Mouse (Mus musculus) lung, postnatal 14 days (tissue): Measurements from ENCODE around the gene Lef1.

Experiments
- DNase-seq: peaks from one replicate; pipeline ENCODE4 v3.0.0; 2021

Lef1 gene

DNA sequence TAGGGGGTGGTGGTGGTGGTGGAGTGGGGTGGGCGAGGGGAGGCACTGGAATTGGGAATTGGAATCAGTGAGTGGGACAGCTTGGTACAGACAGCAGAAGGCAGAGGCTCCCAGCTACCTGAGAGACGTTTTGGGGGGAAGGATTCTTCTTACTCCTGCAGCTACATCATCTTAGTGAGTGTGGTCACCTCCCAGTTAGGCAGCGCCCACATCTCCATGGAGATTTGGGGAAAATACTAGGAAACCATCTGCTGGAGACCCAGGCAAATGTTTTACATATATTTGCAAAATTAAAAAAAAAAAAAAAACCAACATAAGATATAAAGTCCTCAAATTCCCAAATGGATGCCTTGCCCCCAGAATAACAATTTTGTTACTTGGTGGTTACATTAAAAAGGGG is 88.7 kb downstream of the Lef1 start:
- no peak for DNase-seq

DNA sequence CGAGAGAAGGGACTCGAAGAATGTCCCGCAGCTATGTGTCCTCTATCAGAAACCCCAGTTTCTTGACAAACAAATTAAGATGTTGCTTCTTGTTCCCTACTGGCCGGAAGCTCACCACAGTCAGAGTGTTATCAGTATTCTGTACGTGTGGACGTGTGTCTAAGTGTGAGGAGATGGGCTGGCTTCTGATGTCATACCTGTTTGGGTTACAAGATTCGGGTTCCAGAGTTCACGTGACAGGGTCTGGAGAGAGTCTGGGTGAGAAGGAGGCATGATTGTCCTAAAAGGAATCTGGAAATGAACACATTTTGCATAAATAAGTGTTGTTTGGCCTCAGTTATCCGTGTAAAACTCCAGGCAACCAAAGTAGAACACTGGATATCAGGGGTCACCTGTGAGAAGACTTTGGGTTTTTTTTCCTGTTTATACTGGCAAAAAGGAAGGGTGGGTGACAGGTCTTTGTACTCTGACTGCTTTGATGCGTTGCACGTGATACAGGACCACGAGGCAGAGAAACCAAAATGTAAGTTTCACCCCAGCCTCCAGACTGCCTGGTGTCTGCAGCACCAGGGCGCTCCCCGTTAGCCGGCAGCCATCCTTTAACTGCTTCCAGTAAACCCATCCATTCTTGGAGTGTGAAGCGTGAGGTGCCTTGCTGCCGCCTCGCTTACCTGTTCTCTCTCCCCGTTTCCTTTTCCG is 89.5 kb downstream of the Lef1 start:
- no peak for DNase-seq

DNA sequence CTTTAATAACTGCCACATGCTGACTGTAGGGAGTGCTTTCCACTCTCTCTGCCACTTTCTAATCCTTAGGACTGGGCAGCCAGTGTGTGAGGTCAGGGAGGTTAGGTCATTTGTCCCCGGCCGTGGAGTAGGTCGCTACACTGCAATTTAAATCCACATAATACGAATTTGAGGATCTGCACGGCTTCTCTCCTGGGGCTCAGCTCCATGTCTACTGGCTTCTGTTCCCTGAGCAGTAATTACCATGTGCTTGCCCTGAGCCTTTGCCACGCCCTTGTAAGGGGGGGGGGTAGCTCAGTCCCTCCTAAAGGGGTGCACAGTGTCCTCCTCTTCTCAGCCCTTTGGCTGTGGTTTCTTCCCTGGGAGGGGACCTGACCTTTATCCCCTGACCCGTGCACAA is 92.0 kb downstream of the Lef1 start:
- DNase-seq: no peak

DNA sequence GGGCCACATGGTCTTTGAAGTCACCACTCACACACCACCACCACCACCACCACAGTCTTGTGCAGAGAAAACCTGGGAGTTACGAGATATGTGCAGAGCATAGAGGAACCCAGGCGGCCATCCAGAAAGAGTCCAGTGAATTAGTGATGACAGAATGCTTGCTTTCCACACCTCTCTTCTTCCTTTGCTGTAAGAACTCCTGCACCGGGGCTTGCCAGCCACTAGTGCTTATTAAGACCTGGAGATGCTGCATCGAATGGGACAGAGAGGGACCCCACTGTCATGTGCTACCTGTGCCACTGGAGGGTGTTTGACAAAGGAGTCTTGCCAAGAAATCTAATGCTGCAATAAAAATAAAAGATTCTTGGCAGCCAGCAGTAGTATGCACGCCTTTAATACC is 97.6 kb downstream of the Lef1 start:
- no peak for DNase-seq

DNA sequence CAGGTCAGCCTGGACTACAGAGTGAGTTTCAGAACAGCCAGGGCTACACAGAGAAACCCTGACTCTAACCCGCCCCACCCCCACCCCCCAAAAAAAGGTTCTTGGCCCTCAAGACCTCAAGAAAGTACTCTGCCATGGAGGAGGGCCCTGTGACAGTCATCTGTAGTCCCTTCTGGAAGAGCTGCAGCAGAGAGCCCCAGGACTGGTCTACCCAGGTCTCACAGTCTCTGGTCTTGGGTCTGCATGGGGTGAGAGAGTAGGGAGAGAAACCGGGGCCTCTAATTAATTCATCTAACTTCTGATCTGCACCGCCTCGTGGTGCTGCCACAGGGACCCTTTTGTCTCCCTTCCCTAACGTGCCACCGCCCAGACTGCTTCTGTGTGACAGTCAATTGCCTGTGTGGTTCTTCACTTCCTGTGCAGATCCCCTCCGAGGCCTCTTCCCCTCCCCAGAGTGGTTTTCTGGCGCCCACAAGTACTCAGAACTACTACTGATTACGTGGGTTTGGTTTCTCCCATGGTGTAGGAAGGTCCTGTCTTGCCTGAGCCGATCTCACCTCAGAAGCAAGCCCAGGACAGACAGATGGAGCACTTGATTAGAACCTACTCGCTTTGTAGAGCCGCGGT is 98.1 kb downstream of the Lef1 start:
- DNase-seq: no peak

DNA sequence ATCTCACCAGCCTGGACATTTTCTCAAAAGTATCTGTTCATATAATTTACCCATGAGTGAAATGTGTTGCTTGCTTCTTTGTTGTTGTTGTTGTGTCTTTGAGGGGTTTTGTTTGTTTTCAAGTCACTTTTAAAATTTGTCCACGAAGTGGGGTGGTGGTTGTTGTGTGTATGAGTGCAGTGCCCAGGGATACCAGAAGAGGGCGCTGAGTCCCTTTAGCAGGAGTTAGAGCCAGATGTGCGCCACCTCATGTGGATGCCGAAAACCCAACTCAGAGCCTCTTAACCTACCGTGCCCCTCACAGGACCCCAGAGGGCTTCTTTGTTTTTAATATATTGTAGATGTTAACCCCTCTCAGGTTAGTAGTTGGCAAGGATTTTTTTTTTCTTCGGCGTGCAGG is 101.9 kb downstream of the Lef1 start:
- no peak for DNase-seq

DNA sequence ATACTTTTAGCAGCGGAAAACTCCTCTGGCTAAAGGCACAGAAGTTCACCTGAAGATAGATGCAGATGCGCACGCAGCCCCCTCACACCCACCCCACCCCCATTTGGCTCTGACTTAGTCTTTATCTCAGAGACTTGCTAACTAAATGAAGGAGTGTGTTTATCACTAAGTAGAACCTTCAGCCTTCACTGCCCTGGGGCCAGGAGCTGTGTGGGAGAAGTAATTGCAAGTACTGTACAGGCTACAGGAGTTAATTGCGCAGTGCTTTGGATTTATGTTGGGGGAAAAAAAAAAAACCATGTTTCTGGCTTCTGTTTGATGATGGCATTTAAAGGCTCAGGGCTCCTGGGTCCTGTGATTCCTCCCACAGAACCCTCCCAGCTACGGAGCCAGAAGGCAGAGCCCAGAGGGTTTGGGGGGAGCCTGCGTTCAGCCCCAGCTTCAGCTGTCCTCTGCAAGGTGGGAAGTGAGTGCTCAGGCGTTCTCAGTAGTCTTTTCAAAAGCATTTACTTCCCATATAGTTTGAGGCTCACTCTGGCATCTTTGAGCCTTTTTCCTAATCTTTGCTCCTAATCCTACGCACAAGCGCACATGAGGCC is 103.9 kb downstream of the Lef1 start:
- no peak for DNase-seq

DNA sequence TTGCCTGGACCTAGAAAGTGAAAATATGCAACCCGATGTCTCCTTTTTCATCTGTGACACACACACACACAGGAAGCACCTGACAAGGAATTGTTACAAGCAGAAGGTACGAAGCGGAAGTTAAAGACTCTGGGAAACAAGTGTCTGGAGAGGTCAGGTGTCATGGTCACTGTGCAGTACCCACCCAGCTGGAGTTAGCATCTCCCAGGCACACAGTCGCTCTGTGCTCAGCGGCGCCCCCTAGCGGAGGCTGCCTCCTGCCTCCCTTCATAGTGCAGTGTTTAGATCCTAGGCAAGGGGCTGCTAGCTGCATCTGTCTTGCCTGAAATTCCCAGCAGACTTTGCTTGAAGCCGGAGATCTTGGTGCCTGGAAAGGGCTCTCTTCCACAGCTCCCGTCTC is 104.6 kb downstream of the Lef1 start:
- peak; percentile 55 for DNase-seq

DNA sequence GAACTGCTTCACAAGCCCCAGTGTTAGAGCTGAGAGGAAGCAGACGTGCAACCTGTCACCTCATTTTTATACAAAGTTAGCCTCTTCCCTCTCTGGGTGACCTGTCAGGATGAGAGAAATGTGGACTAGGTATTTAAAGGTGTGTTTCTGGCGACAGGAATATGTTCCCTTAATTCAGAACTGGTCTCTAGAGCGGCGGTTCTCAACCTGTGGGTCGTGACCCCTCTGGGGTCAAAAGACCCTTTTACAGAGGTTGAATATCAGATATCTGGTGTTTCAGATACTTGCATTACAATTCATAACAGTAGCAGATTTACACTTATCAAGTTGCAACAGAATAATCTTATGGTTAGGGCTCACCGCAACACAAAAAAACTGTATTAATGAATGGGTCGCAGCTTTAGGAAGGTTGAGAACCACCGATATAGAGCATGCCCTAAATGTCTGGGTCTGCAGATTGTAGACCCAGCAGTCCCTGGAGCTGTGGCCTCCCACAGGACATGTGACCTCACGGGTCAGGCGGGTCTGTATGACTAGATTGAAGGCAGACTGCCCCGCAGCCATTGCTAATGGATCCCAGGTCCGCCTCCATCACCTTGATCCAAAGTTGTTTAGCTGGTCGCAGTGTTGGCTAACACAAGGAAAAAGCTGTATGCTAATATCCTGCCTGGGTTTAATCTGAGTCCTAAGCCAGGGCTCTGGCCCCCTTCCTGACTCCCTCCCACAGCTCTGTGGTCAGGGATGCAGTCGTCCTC is 108.5 kb downstream of the Lef1 start:
- no peak for DNase-seq

DNA sequence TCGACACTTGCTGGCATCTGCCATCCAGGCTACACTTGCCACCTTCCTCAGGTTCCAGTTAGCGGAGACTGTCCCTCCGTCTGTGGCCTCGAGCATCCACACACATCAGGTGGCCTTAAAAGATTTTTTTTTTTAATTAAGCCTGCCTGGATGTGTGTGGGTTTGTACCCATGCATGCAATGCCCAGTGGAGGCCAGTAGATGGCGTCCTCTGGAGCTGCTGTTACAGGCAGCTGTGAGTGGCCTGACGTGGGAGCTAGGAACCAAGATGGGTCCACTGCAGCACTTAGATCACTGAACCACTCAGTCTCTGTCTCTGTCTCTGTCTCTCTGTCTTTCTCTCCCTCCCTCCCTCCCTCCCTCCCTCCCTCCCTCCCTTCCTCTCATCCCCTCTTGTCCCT is 117.8 kb downstream of the Lef1 start:
- no peak for DNase-seq

DNA sequence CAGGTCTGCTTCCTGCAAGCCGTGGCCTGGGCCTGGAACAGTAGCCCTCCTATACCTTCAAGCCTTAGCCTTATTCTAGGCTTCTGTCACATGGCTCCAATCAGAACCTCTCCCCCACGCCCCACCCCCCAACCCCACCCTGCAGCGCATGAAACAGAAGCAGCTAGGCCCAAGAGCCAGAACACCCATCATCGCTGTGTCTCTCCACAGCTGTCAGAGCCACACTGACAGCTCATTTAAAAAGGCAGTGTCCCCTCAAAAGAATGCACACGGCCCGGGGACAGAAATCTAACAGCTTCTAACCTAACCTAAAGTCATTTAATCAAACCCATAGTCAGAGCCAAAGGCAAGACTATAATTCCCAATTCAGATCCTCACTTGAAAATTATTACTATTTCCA is 126.8 kb downstream of the Lef1 start:
- no peak for DNase-seq

DNA sequence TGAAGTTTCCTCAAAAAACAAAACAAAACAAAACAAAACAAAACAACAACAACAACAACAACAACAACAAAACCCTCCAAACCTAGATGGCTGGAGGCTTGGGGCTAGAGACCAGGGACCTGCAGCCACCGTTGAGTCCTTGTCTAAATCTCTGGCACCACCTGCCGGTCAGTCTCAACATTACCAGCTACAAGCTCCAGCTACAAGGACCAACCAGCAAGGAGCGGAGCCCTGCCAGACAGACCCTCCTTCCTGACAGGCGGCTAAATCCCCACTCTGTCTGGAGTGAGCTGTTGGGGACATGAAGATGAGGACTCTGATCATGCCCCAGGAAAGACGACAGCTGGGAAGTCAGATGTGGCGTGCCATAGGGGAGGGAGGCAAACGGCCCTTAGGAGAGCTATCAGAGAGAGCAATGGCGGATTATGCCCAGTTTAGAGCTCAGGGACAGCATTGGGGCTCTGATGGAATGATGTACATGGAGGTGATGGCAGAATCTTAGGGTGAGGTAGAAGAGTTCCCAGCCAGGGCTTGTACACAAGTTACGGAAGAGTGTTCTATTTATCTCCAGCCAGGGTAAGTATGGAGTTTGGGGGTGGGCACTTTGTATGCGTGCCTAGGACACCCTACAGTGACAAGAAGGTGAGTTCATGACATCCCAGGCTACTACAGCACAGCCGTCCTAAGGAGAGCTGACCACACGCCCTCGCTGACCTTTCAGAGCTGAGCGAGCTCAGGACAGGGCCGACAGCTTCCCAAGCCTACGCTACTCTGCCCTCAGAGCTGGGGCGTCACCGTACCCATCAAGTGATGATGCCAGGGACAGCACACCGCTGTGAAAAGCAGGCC is 127.7 kb downstream of the Lef1 start:
- peak; percentile 85 for DNase-seq

DNA sequence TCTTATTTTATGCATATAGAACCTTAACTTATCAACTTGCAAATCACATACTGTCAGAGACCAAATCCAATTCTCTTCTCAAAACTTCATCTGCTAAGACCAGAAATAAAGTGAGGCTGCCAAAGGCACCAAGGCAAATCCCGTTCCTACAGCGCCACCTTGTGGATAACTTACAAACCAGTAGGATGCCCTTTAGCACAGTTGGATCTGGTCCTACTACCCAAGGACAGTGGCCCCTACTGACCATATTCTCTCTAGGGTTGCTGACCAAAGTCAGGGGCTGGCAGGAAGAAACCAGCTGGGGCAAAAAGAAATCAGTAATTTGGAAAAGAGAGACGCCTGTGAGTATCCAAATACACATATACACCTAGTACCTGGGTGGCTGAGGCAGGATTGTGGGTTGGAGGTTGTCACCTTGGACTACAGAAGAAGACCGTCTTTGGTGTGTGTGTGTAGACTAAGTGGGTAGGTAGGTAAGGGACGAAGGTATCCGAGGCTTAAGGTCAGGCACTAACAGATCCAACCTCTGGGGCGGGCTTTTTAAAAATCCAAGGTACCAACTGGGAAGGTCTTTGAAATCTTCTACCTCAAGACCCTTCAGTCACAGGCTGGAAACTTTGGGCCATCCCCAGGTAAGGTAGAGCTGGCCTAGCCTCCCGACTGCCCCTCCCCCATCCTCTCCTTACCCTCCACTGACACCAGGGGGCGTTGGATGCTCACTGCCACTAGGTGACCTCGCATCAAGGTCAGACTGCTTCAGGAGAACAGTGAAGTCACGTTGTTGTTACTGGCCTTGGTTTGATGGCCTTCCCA is 135.7 kb downstream of the Lef1 start:
- peak; percentile 79 for DNase-seq

DNA sequence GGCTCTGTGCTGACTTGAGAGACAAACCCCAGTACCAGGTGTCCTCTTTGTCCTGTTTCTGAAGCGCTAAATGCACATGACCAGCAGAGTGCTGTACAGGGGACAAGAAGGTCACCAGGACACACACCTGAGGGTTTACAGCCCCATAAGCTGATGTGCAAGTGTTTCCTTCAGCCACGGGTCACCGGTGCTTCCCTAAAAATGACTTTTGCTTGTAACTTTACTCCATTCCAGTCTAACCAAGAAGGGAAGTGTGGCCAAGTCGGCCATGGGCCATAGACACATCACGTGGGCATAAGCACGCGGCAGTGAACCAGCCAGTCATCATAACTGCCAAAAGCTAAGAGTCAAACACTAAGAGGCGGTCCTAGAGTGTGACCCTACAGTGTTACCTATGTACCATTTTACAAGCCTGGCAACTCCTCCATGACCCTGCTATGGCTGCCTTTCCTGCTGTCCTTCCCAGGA is 136.3 kb downstream of the Lef1 start:
- no peak for DNase-seq

DNA sequence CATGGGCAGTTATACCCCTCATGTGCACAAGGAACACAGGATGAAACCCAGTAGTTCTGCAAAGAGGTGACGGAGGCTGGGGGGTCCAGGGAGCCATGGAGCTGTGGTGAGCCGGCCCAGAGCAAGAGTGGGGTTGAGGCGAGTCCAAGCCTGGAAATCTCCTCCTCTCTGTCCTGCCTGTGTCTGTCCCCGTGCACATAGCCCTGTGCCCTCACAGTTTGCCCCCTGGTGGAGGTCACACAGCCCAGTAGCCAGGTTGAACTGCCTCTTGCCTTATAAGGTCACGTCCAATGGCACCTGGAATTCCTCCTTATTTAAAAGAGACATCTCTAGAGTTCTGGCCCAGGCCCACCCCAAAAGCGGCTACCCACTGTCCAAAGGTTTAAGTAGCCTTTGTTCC is 137.2 kb downstream of the Lef1 start:
- no peak for DNase-seq

DNA sequence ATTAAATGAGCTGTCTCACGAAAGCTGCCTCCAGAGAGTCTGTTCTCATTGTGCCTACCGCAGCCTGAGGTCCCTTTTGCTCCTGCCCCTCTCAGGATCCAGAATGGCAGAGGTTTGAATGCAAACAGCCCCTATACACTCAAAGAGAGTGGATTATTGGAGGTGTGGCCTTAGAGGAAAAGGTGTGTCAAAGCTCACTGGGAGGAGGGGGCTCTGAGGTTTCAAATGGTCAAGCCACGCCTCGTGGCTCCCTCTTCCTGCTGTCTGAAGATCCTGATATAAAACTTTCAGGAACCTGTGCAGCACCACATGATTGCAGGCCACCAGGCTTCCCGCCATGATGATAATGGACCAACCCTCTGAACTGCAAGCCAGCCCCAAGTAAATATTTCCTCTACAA is 137.6 kb downstream of the Lef1 start:
- no peak for DNase-seq

DNA sequence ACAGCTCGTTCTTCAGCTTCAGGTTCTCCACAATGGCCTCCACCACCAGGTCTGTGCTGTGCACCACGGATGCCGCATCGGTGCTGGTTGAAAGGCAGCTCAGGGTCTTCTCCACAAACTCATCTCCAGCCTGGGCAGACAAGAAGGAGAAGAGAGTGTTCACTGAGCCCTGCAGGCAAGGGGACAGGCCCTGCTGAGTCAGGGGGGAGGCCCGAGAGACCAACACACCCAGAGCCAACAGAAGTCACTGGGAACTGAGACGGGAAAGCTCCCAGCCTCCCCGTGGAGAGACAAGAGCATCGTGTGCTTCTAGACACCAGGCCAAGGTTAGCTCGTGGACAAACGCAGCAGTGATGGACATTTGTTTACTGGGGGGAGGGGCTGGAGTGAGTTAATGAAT is 138.2 kb downstream of the Lef1 start:
- no peak for DNase-seq

DNA sequence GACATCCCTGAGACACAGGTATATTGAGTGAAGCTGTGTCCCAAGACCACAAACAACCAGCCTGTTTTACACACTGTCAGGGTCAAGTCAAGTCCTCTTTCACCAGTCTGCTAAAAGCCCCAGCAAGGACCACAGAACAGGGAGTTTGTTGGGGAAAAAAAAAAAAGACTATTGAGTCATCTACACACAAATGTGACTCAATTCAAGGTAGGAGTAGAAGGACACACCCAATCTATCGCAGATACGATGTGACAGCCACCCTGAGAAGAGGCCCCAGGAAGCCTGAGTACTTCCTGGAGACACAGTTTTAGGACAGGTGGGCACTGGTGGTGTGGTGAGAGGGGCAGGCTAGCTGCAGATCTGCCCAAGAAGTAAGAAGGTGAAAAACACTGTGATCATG is 140.0 kb downstream of the Lef1 start:
- no peak for DNase-seq

DNA sequence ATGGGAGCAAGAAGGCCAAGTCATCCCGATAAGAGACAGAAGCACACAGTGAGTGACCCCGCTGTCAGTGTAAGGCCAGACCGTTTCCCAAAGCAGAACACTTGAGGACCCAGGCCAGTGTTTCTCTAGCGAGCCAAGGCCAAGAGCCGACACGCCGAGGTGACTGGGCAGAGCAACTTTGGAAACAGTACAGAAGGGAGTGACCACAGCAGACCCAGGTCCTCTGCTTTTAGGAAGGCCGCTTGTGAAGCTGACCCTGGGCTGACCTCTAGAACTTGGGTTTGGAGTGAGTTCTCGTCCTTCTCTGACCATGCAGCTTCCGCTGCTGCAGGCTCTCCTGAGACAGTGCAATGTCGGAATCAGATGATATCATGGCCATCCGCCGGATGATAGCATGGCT is 140.7 kb downstream of the Lef1 start:
- DNase-seq: no peak

DNA sequence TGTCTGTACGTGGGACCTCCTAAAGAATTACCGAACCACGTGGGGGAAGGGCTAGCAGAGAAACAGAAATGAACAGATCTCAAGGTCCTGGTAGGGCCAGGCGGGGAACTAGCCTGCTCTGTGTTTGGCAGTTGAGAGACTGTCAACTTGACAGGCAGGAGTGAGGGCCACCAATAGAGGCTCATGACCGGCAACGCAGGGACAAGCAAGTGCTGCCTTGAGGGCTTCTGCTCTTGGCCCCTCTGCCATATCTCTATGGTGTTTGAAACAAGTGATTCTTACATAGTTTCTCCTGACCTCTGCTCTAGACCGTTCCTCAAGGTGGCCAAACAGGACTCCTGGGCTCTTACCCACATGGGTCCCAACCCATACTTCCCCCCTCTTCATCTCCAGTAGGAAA is 141.3 kb downstream of the Lef1 start:
- no peak for DNase-seq

DNA sequence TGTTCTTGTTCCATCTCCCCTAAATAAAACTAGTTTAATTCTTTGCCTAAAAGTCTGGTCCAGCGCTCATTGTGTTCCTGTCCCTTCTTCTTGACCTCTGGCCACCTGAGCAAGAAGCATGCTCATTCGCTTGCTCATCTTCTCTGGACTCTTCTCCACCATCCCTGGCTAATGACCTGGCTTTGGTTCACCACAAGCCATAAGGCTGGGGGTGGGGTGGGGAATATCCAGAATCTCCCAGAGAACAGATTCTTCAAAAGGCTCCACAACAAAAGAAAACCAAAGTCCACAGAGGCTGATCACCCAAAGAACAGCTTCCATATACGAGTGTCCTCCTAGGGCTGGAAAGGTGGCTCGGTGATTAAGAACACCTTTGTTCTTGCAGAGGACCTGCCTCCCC is 144.7 kb downstream of the Lef1 start:
- DNase-seq: no peak

DNA sequence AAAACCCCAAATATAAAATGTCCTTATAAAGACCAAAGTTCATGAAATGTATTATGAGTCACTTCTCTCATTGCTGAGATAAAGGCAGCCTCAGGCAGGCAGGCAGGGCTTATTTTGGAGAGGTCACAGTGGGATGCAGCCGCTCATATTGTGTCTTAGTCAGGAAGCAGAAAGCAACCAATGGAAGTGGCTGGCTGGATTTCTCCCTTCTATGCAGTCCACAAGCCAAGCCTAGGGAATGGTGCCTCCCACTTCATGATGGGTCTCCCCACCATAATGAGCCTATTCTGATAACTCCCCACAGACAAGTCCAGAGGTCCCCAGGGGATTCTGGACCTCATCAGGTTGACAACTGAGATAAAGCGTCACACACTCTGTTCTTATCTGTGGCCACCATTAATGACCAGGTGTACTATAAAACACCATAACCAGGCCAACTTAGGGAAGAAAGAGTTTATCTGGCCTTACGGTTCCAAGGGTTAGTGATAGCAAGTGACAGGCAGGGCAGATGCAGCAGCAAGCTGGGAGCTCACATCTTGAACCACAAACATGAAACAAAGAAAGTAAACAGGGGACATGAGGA is 145.2 kb downstream of the Lef1 start:
- no peak for DNase-seq
